Mouse (Mus musculus): ENCODE measurements around the gene Kiss1r. TPM values are rescaled to one million over a fixed set of nuclear protein-coding genes. Genes with fewer than 3 reads are reported as not detected.
"Not testable (repeated sequence)": the region's sequence is repeated elsewhere in the genome, so short reads cannot be mapped to it uniquely, and the experiment has no call there.

Gene Kiss1r
- polyA plus RNA-seq, 1 experiment from 2014 or later = 2.1 TPM

DNA sequence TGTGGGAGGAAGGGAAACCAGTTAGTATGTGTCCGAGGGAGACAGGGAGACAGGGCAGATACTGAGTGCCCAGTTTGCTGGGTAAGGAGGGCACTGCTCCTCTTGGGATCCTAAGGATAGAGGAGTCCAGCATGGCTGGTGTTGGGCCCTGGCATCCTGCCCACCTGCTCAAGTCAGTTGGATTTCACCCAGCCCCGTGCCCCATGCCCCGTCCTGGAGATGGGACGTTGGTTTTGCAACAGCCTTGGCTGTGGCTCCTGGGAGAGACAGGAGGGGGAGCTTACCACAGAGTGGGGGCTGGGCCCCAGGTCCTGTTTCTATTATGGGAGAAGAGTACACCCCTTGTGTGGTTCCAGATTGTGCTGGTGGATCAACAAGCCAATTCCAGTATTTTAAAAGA lies 32.3 kb upstream of the Kiss1r start:
- no peak for ATAC-seq (ENCODE audit: low FRiP score)
- no peak overlapping the region for H3K4me3 ChIP-seq
- no peak overlapping the region for H3K4me2 ChIP-seq
- peaks cover 50% of the 10 kb centered on the region for H3K27me3 ChIP-seq
- H3K9ac ChIP-seq = no peak overlapping the region
- H3K9me3 ChIP-seq = no peaks in the 10 kb centered on the region
- H3K4me1 ChIP-seq (replicated peaks) = peaks cover 16% of the 10 kb centered on the region
- H3K36me3 ChIP-seq = no peaks in the 10 kb centered on the region
- 69% methylated on average over 4 of the region's 4 CpGs for WGBS
- no peak overlapping the region for H3K27ac ChIP-seq

- not testable (repeated sequence) for H3K4me3 ChIP-seq; ATAC-seq (ENCODE audit: low FRiP score); H3K27ac ChIP-seq; H3K9me3 ChIP-seq; H3K4me2 ChIP-seq; H3K9ac ChIP-seq; H3K36me3 ChIP-seq
- H3K27me3 ChIP-seq = peaks cover 47% of the 10 kb centered on the region
- 86% methylated on average over 3 of the region's 3 CpGs for whole genome bisulfite sequencing
- H3K4me1 ChIP-seq (replicated peaks) = peaks cover 16% of the 10 kb centered on the region
Observed at GRCm38 (mm10) chr10:79884938-79885337, 31.8 kb upstream of the Kiss1r start.

DNA sequence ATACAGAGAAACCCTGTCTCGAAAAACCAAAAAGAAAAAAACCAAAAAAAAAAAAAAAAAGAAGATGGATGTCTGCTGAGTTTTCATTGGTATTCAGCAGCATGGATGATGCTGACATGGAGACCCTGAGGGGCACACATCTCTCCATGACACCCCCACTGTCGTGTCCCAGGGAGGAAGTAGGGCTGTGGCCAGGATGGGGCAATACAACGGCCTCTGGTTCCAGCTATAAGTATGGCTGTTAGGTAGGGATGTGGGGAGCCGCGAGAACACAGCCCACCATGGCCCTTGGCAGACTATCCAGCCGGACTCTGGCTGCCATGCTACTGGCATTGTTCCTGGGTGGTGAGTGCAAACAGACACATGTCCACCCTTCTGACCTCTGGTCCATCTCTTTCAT lies 30.7 kb upstream of the Kiss1r start, which contains the start of gene Elane:
Gene Elane, plus strand, starts transcription at position 194 of the 400 bp plus-strand sequence.
- Histone ChIP-seq H3K4me2 (no peak within 1 kb of the TSS), H3K9me3 (no peaks in the 10 kb centered on the region), H3K4me3 (no peak within 1 kb of the TSS), H3K27ac (no peak within 1 kb of the TSS), H3K36me3 (no peaks in the 10 kb centered on the region), H3K4me1 (replicated peaks) (peaks cover 16% of the 10 kb centered on the region), H3K27me3 (peaks cover 44% of the 10 kb centered on the region), H3K9ac (no peak within 1 kb of the TSS)
- no peak for ATAC-seq (ENCODE audit: low FRiP score)
- WGBS = 83% methylated on average over 6 of the region's 6 CpGs

- H3K27me3 ChIP-seq = peaks cover 45% of the 10 kb centered on the region
- no peak for ATAC-seq (ENCODE audit: low FRiP score)
- no peak overlapping the region for H3K4me3 ChIP-seq
- peaks cover 16% of the 10 kb centered on the region for H3K4me1 ChIP-seq (replicated peaks)
- H3K36me3 ChIP-seq = no peaks in the 10 kb centered on the region
- no peak overlapping the region for H3K9ac ChIP-seq
- H3K27ac ChIP-seq = no peak overlapping the region
- H3K9me3 ChIP-seq = no peaks in the 10 kb centered on the region
- 77% methylated on average over 8 of the region's 8 CpGs for WGBS
- H3K4me2 ChIP-seq = no peak overlapping the region
Observed at GRCm38 (mm10) chr10:79886611-79887010, 30.2 kb upstream of the Kiss1r start.

- no peak overlapping the region for H3K4me2 ChIP-seq
- H3K4me3 ChIP-seq = no peak overlapping the region
- 79% methylated on average over 2 of the region's 2 CpGs for WGBS
- H3K4me1 ChIP-seq (replicated peaks) = no peaks in the 10 kb centered on the region
- no peak for ATAC-seq (ENCODE audit: low FRiP score)
- H3K27me3 ChIP-seq = peaks cover 18% of the 10 kb centered on the region
- H3K36me3 ChIP-seq = peaks cover 8% of the 10 kb centered on the region
- no peak overlapping the region for H3K27ac ChIP-seq
- H3K9ac ChIP-seq = no peak overlapping the region
- H3K9me3 ChIP-seq = no peaks in the 10 kb centered on the region
Observed at GRCm38 (mm10) chr10:79889386-79889785, 27.4 kb upstream of the Kiss1r start.

- H3K9me3 ChIP-seq = no peaks in the 10 kb centered on the region
- peaks cover 18% of the 10 kb centered on the region for H3K27me3 ChIP-seq
- H3K27ac ChIP-seq = no peak within 1 kb of the TSS
- no peak within 1 kb of the TSS for H3K4me2 ChIP-seq
- H3K9ac ChIP-seq = no peak within 1 kb of the TSS
- no peaks in the 10 kb centered on the region for H3K4me1 ChIP-seq (replicated peaks)
- 42% methylated on average over 5 of the region's 5 CpGs for WGBS
- no peak within 1 kb of the TSS for H3K4me3 ChIP-seq
- no peak for ATAC-seq (ENCODE audit: low FRiP score)
- H3K36me3 ChIP-seq = peaks cover 19% of the 10 kb centered on the region
Observed at GRCm38 (mm10) chr10:79890670-79891069, 26.1 kb upstream of the Kiss1r start, which contains the start of gene Cfd. Gene Cfd, plus strand, starts transcription at chr10:79890853.

GRCm38 (mm10) chr10:79892451-79893118 lies 24.2 kb upstream of the Kiss1r start:
- peaks cover 38% of the 10 kb centered on the region for H3K36me3 ChIP-seq
- not testable (repeated sequence) for H3K4me2 ChIP-seq; H3K9me3 ChIP-seq; H3K9ac ChIP-seq; H3K4me3 ChIP-seq; H3K4me1 ChIP-seq (replicated peaks); H3K27ac ChIP-seq
- peaks cover 26% of the 10 kb centered on the region for H3K27me3 ChIP-seq
- WGBS = 47% methylated on average over 22 of the region's 22 CpGs
- peak; percentile 22; the same call in 1 of the 2 replicates for ATAC-seq (ENCODE audit: low FRiP score)

DNA sequence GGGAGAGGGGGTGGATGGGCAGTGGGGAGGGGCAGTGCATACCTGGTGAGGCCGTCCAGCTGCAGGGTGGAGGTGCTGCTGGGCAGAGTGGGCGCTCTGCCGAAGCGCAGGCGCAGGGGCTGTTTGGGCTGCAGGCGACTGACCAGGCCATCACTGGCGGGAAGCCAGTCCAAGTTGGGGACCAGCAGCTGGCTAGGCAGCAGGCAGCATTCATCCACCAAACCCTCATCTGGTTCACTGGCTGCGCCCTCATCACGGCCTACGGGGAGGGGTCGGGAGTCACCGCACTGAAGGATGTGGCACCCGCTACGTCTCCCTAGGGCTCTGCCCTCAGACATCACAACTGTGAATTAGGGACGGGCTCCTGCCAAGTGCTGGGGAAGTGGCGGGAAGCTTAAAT lies 20.5 kb upstream of the Kiss1r start:
- Histone ChIP-seq H3K9me3 (no peaks in the 10 kb centered on the region), H3K9ac (no peak overlapping the region), H3K4me2 (no peak overlapping the region), H3K27ac (no peak overlapping the region), H3K27me3 (peaks cover 27% of the 10 kb centered on the region), H3K4me1 (replicated peaks) (peaks cover 10% of the 10 kb centered on the region), H3K36me3 (peaks cover 55% of the 10 kb centered on the region), H3K4me3 (no peak overlapping the region)
- no peak for ATAC-seq (ENCODE audit: low FRiP score)
- 92% methylated on average over 16 of the region's 16 CpGs for WGBS

- H3K9me3 ChIP-seq = no peaks in the 10 kb centered on the region
- no peak overlapping the region for H3K9ac ChIP-seq
- no peak for ATAC-seq (ENCODE audit: low FRiP score)
- H3K27ac ChIP-seq = no peak overlapping the region
- H3K4me2 ChIP-seq = no peak overlapping the region
- peaks cover 55% of the 10 kb centered on the region for H3K36me3 ChIP-seq
- no peak overlapping the region for H3K4me3 ChIP-seq
- 89% methylated on average over 13 of the region's 13 CpGs for WGBS
- H3K27me3 ChIP-seq = peaks cover 24% of the 10 kb centered on the region
- H3K4me1 ChIP-seq (replicated peaks) = peaks cover 12% of the 10 kb centered on the region
Observed at GRCm38 (mm10) chr10:79896814-79897213, 20.0 kb upstream of the Kiss1r start.

GRCm38 (mm10) chr10:79897316-79898245 lies 19.2 kb upstream of the Kiss1r start:
- no peak overlapping the region for H3K4me2 ChIP-seq
- H3K4me3 ChIP-seq = no peak overlapping the region
- ATAC-seq (ENCODE audit: low FRiP score) = no peak
- peaks cover 24% of the 10 kb centered on the region for H3K27me3 ChIP-seq
- WGBS = 51% methylated on average over 19 of the region's 20 CpGs
- H3K4me1 ChIP-seq (replicated peaks) = peaks cover 12% of the 10 kb centered on the region
- no peak overlapping the region for H3K27ac ChIP-seq
- peaks cover 59% of the 10 kb centered on the region for H3K36me3 ChIP-seq
- no peaks in the 10 kb centered on the region for H3K9me3 ChIP-seq
- peak overlapping the region; percentile 19; the same call in 1 of the 2 replicates for H3K9ac ChIP-seq

- WGBS = 14% methylated on average over 2 of the region's 2 CpGs
- peak; percentile 65 for ATAC-seq (ENCODE audit: low FRiP score)
- H3K4me3 ChIP-seq = no peak overlapping the region
- H3K27me3 ChIP-seq = peaks cover 29% of the 10 kb centered on the region
- peaks cover 12% of the 10 kb centered on the region for H3K4me1 ChIP-seq (replicated peaks)
- H3K27ac ChIP-seq = peak overlapping the region; percentile 58; the same call in 1 of the 2 replicates
- peak overlapping the region; percentile 7 for H3K9ac ChIP-seq
- H3K4me2 ChIP-seq = no peak overlapping the region
- peaks cover 70% of the 10 kb centered on the region for H3K36me3 ChIP-seq
- H3K9me3 ChIP-seq = no peaks in the 10 kb centered on the region
Observed at GRCm38 (mm10) chr10:79900951-79901410, 15.8 kb upstream of the Kiss1r start.

DNA sequence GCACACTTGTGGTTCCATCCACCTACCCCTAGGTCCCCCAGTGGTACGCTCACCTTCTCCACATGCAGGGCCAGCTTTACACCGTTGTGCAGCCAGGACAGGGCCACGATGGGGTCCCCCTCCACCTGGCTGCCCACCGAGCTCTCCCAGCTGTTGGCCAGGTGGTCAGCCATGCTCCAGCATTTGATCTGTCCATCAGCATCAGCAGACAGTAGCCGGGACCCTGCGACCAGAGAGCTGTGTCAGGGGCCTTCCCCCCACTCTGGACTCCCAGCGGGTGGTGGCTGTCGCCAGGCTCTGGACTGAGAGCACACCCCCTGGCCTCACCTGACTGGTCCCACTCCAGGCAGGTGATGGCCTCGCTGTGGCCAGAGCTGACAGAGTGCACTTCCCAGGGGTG lies 10.1 kb upstream of the Kiss1r start:
- Histone ChIP-seq H3K27me3 (0 out of 2 replicates have a peak, but pooled peaks cover 5% of the 10 kb centered on the region), H3K4me2 (no peak overlapping the region), H3K9ac (0 out of 2 replicates have a peak overlapping the region, but pooled peaks have one; percentile 5), H3K4me3 (no peak overlapping the region), H3K27ac (no peak overlapping the region), H3K36me3 (peaks cover 60% of the 10 kb centered on the region), H3K4me1 (replicated peaks) (peaks cover 14% of the 10 kb centered on the region), H3K9me3 (no peaks in the 10 kb centered on the region)
- ATAC-seq (ENCODE audit: low FRiP score) = no peak
- 97% methylated on average over 9 of the region's 9 CpGs for WGBS

All from hindbrain, embryonic 13.5 days (tissue).